Mouse (Mus musculus) embryonic fibroblast, embryonic 13.5 days (primary cell): ENCODE measurements around the gene Dgki. TPM values are rescaled to one million over a fixed set of nuclear protein-coding genes. Genes with fewer than 3 reads are reported as not detected.

ENCODE experiments used
- H3K27ac ChIP-seq: 2 replicates; pipeline ENCODE4 v1.5.1; 2012; ENCODE audit warnings: low read length, control low read depth, inconsistent platforms; ENCODE audit not compliant: insufficient read depth
- H3K4me1 ChIP-seq: 2 replicates; pipeline ENCODE4 v1.6.1; 2011; ENCODE audit warnings: low read length; ENCODE audit not compliant: control insufficient read depth, insufficient read depth
- H3K4me3 ChIP-seq: 2 replicates; pipeline ENCODE4 v1.5.1; 2011; ENCODE audit warnings: mild to moderate bottlenecking, control low read depth, low read length; ENCODE audit not compliant: insufficient read depth
- CTCF ChIP-seq: IDR thresholded peaks from 2 replicates; pipeline ENCODE4 v1.5.1; 2011; ENCODE audit warnings: mild to moderate bottlenecking, control low read depth, low read length, moderate library complexity, borderline replicate concordance; ENCODE audit not compliant: insufficient read depth
- POLR2A ChIP-seq: IDR thresholded peaks from 2 replicates; pipeline ENCODE4 v1.6.1; 2011; ENCODE audit warnings: low read depth, mild to moderate bottlenecking, control low read depth, low read length, moderate library complexity
- polyA plus RNA-seq: library from polyadenylated mRNA; stranded (reverse); fragments of >200 nt; gene quantifications from 2 replicates; pipeline ENCODE4 v1.2.4, GENCODE M21; 2011; ENCODE audit warnings: low read depth; ENCODE audit not compliant: missing spikeins, insufficient read length

Dgki gene
- polyA plus RNA-seq, 1 experiment = 0.33 TPM

GRCm38 (mm10) chr6:36972494-36972893 lies 327.5 kb downstream of the Dgki start:
- no peak overlapping the region for H3K4me3 ChIP-seq
- H3K27ac ChIP-seq = peak overlapping the region; percentile 83
- H3K4me1 ChIP-seq = peaks cover 6% of the 10 kb centered on the region
- TF ChIP-seq POLR2A = no peak
- no peak for TF ChIP-seq CTCF

- TF ChIP-seq CTCF (no peak), POLR2A (no peak)
- Histone ChIP-seq H3K27ac (peak overlapping the region; percentile 31; the same call in 1 of the 2 replicates), H3K4me1 (peaks cover 6% of the 10 kb centered on the region), H3K4me3 (no peak overlapping the region)
Observed at GRCm38 (mm10) chr6:36969249-36969885, 330.6 kb downstream of the Dgki start.

GRCm38 (mm10) chr6:36960658-36961057 lies 339.3 kb downstream of the Dgki start:
- H3K4me1 ChIP-seq = no peaks in the 10 kb centered on the region
- H3K4me3 ChIP-seq = no peak overlapping the region
- H3K27ac ChIP-seq = no peak overlapping the region
- TF ChIP-seq CTCF = no peak
- TF ChIP-seq POLR2A = no peak

GRCm38 (mm10) chr6:36955293-36955692 lies 344.7 kb downstream of the Dgki start:
- Histone ChIP-seq H3K4me3 (no peak overlapping the region), H3K4me1 (no peaks in the 10 kb centered on the region), H3K27ac (no peak overlapping the region)
- TF ChIP-seq POLR2A (no peak), CTCF (no peak)

GRCm38 (mm10) chr6:36950648-36951047 lies 349.3 kb downstream of the Dgki start:
- Histone ChIP-seq H3K4me1 (no peaks in the 10 kb centered on the region), H3K4me3 (no peak overlapping the region), H3K27ac (no peak overlapping the region)
- no peak for TF ChIP-seq POLR2A
- no peak for TF ChIP-seq CTCF

GRCm38 (mm10) chr6:36947861-36948260 lies 352.1 kb downstream of the Dgki start:
- no peak for TF ChIP-seq POLR2A
- TF ChIP-seq CTCF = no peak
- H3K27ac ChIP-seq = no peak overlapping the region
- no peak overlapping the region for H3K4me3 ChIP-seq

GRCm38 (mm10) chr6:36937527-36937926 lies 362.5 kb downstream of the Dgki start:
- Histone ChIP-seq H3K4me3 (no peak overlapping the region), H3K27ac (no peak overlapping the region), H3K4me1 (no peaks in the 10 kb centered on the region)
- TF ChIP-seq POLR2A = no peak
- TF ChIP-seq CTCF = no peak

More at GRCm38 (mm10) chr6:36947861-36948260, 352.1 kb downstream of the Dgki start:
- no peaks in the 10 kb centered on the region for H3K4me1 ChIP-seq

GRCm38 (mm10) chr6:36936816-36937215 lies 363.2 kb downstream of the Dgki start:
- no peaks in the 10 kb centered on the region for H3K4me1 ChIP-seq
- H3K4me3 ChIP-seq = no peak overlapping the region
- H3K27ac ChIP-seq = no peak overlapping the region
- TF ChIP-seq POLR2A (no peak), CTCF (no peak)

GRCm38 (mm10) chr6:36931473-36931872 lies 368.5 kb downstream of the Dgki start:
- TF ChIP-seq POLR2A = no peak
- no peak for TF ChIP-seq CTCF
- Histone ChIP-seq H3K4me1 (no peaks in the 10 kb centered on the region), H3K4me3 (no peak overlapping the region), H3K27ac (no peak overlapping the region)

GRCm38 (mm10) chr6:36929781-36930180 lies 370.2 kb downstream of the Dgki start:
- TF ChIP-seq CTCF (no peak), POLR2A (no peak)
- H3K27ac ChIP-seq = no peak overlapping the region
- H3K4me1 ChIP-seq = no peaks in the 10 kb centered on the region
- H3K4me3 ChIP-seq = no peak overlapping the region

- H3K4me3 ChIP-seq = no peak overlapping the region
- H3K27ac ChIP-seq = no peak overlapping the region
- no peaks in the 10 kb centered on the region for H3K4me1 ChIP-seq
- TF ChIP-seq POLR2A (no peak), CTCF (no peak)
Observed at GRCm38 (mm10) chr6:36926455-36926854, 373.5 kb downstream of the Dgki start.
